Mouse (Mus musculus) erythroblast, embryonic 14.5 days (primary cell): ENCODE results near the gene Adamts18.

Experiments
- GATA1 ChIP-seq: IDR thresholded peaks from 2 replicates; pipeline ENCODE4 v1.6.1; 2012; ENCODE audit warnings: low read length, inconsistent platforms, mixed read lengths
- TAL1 ChIP-seq: IDR thresholded peaks from 3 replicates; pipeline ENCODE4 v1.6.1; 2012; ENCODE audit warnings: low read length, inconsistent platforms, mixed read lengths

DNA sequence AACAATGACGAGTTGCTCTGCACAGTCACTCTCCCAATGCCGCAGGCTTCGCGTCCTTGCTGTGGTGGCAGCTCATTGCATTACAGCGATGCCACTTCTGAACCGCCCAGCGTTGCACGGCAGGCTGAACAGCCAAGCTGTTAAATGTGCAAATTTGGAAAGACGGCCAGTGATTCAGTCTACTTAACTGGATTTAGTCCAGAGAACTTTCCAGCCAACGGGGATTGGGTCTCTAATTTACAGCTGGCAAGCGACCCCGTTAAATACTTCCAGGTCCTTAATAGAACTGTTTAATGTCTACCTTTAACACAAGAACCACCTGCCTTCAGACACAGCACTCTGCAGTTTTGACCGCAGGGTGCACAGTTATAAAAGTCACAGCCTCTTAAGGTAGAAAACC is 127.1 kb downstream of the Adamts18 start:
- no peak for TF ChIP-seq GATA1
- no peak for TF ChIP-seq TAL1
